Mouse (Mus musculus): ENCODE results near the gene Marc1. TPM values are rescaled to one million over a fixed set of nuclear protein-coding genes. Genes with fewer than 3 reads are reported as not detected.

The Marc1 gene
- polyA plus RNA-seq, 1 experiment from 2014 or later: 0.36 TPM

GRCm38 (mm10) chr1:184845111-184846071 is 34.3 kb upstream of the Marc1 start:
- peak; percentile 96 for ATAC-seq (ENCODE audit: low FRiP score)
- Histone ChIP-seq H3K9ac (replicated peaks) (peak overlapping the region; percentile 78), H3K27me3 (replicated peaks) (peaks cover 20% of the 10 kb centered on the region), H3K9me3 (replicated peaks) (no peaks in the 10 kb centered on the region), H3K36me3 (peaks cover 3% of the 10 kb centered on the region; the same call in 1 of the 2 replicates), H3K4me2 (peak overlapping the region; percentile 86), H3K27ac (replicated peaks) (peak overlapping the region; percentile 78), H3K4me3 (replicated peaks) (peak overlapping the region; percentile 86), H3K4me1 (peaks cover 24% of the 10 kb centered on the region)
- WGBS: under 1% methylated on average over 67 of the region's 67 CpGs

GRCm38 (mm10) chr1:184844326-184845066 is 33.4 kb upstream of the Marc1 start:
- peak overlapping the region; percentile 86 for H3K4me3 ChIP-seq (replicated peaks)
- peak overlapping the region; percentile 86 for H3K4me2 ChIP-seq
- peaks cover 13% of the 10 kb centered on the region for H3K27me3 ChIP-seq (replicated peaks)
- peak overlapping the region; percentile 78 for H3K9ac ChIP-seq (replicated peaks)
- peaks cover 24% of the 10 kb centered on the region for H3K4me1 ChIP-seq
- peak overlapping the region; percentile 78; the same call in 1 of the 2 replicates for H3K27ac ChIP-seq (replicated peaks)
- H3K36me3 ChIP-seq: peaks cover 6% of the 10 kb centered on the region; the same call in 1 of the 2 replicates
- WGBS: 18% methylated on average over 15 of the region's 15 CpGs
- ATAC-seq (ENCODE audit: low FRiP score): no peak
- H3K9me3 ChIP-seq (replicated peaks): no peaks in the 10 kb centered on the region

- H3K27me3 ChIP-seq (replicated peaks): no peaks in the 10 kb centered on the region
- 94% methylated on average over 4 of the region's 4 CpGs for WGBS
- no peaks in the 10 kb centered on the region for H3K9me3 ChIP-seq (replicated peaks)
- no peak overlapping the region for H3K4me3 ChIP-seq (replicated peaks)
- ATAC-seq (ENCODE audit: low FRiP score): no peak
- H3K9ac ChIP-seq (replicated peaks): no peak overlapping the region
- H3K4me2 ChIP-seq: no peak overlapping the region
- peaks cover 22% of the 10 kb centered on the region for H3K36me3 ChIP-seq
- no peaks in the 10 kb centered on the region; the same call in 1 of the 2 replicates for H3K4me1 ChIP-seq
- no peak overlapping the region for H3K27ac ChIP-seq (replicated peaks)
Observed at GRCm38 (mm10) chr1:184837649-184838048, 26.5 kb upstream of the Marc1 start.

- Histone ChIP-seq H3K9ac (replicated peaks) (no peak overlapping the region), H3K27ac (replicated peaks) (no peak overlapping the region), H3K27me3 (replicated peaks) (no peaks in the 10 kb centered on the region), H3K4me1 (no peaks in the 10 kb centered on the region), H3K36me3 (peaks cover 33% of the 10 kb centered on the region), H3K9me3 (replicated peaks) (no peaks in the 10 kb centered on the region), H3K4me3 (replicated peaks) (no peak overlapping the region), H3K4me2 (no peak overlapping the region)
- WGBS: 79% methylated on average over 5 of the region's 5 CpGs
- ATAC-seq (ENCODE audit: low FRiP score): no peak
Observed at GRCm38 (mm10) chr1:184836350-184836749, 25.2 kb upstream of the Marc1 start.

GRCm38 (mm10) chr1:184833499-184833898 is 22.4 kb upstream of the Marc1 start:
- Histone ChIP-seq H3K4me1 (no peaks in the 10 kb centered on the region), H3K4me2 (no peak overlapping the region), H3K4me3 (replicated peaks) (no peak overlapping the region), H3K9me3 (replicated peaks) (no peaks in the 10 kb centered on the region), H3K36me3 (peaks cover 39% of the 10 kb centered on the region), H3K9ac (replicated peaks) (no peak overlapping the region), H3K27ac (replicated peaks) (no peak overlapping the region), H3K27me3 (replicated peaks) (no peaks in the 10 kb centered on the region)
- 94% methylated on average over 7 of the region's 7 CpGs for WGBS
- no peak for ATAC-seq (ENCODE audit: low FRiP score)

GRCm38 (mm10) chr1:184832211-184832610 is 21.1 kb upstream of the Marc1 start:
- Histone ChIP-seq H3K27me3 (replicated peaks) (no peaks in the 10 kb centered on the region), H3K4me3 (replicated peaks) (no peak overlapping the region), H3K4me1 (0 out of 2 replicates have a peak, but pooled peaks cover 3% of the 10 kb centered on the region), H3K4me2 (no peak overlapping the region), H3K27ac (replicated peaks) (no peak overlapping the region), H3K9ac (replicated peaks) (no peak overlapping the region), H3K9me3 (replicated peaks) (no peaks in the 10 kb centered on the region), H3K36me3 (peaks cover 39% of the 10 kb centered on the region)
- 83% methylated on average over 10 of the region's 10 CpGs for WGBS
- no peak for ATAC-seq (ENCODE audit: low FRiP score)

GRCm38 (mm10) chr1:184829897-184830296 is 18.8 kb upstream of the Marc1 start:
- H3K27me3 ChIP-seq (replicated peaks): no peaks in the 10 kb centered on the region
- no peak overlapping the region for H3K4me3 ChIP-seq (replicated peaks)
- H3K4me2 ChIP-seq: no peak overlapping the region
- no peak for ATAC-seq (ENCODE audit: low FRiP score)
- 90% methylated on average over 8 of the region's 8 CpGs for WGBS
- no peak overlapping the region for H3K27ac ChIP-seq (replicated peaks)
- H3K9me3 ChIP-seq (replicated peaks): no peaks in the 10 kb centered on the region
- H3K4me1 ChIP-seq: peaks cover 13% of the 10 kb centered on the region
- H3K9ac ChIP-seq (replicated peaks): no peak overlapping the region
- H3K36me3 ChIP-seq: peaks cover 33% of the 10 kb centered on the region

GRCm38 (mm10) chr1:184827175-184827701 is 16.1 kb upstream of the Marc1 start:
- Histone ChIP-seq H3K9ac (replicated peaks) (no peak overlapping the region), H3K36me3 (peaks cover 19% of the 10 kb centered on the region), H3K9me3 (replicated peaks) (no peaks in the 10 kb centered on the region), H3K4me1 (peaks cover 31% of the 10 kb centered on the region), H3K27ac (replicated peaks) (no peak overlapping the region), H3K4me2 (peak overlapping the region; percentile 47), H3K27me3 (replicated peaks) (no peaks in the 10 kb centered on the region), H3K4me3 (replicated peaks) (peak overlapping the region; percentile 3; the same call in 1 of the 2 replicates)
- 24% methylated on average over 23 of the region's 23 CpGs for WGBS
- no peak for ATAC-seq (ENCODE audit: low FRiP score)

GRCm38 (mm10) chr1:184825093-184825492 is 14.0 kb upstream of the Marc1 start:
- Histone ChIP-seq H3K9me3 (replicated peaks) (no peaks in the 10 kb centered on the region), H3K9ac (replicated peaks) (no peak overlapping the region), H3K4me2 (peak overlapping the region; percentile 45), H3K4me3 (replicated peaks) (no peak overlapping the region), H3K4me1 (peaks cover 31% of the 10 kb centered on the region), H3K36me3 (peaks cover 8% of the 10 kb centered on the region), H3K27me3 (replicated peaks) (no peaks in the 10 kb centered on the region), H3K27ac (replicated peaks) (no peak overlapping the region)
- WGBS: 25% methylated on average over 11 of the region's 11 CpGs
- ATAC-seq (ENCODE audit: low FRiP score): peak; percentile 57; the same call in 1 of the 2 replicates

- Histone ChIP-seq H3K4me3 (replicated peaks) (0 out of 2 replicates have a peak overlapping the region, but pooled peaks have one; percentile 6), H3K27ac (replicated peaks) (no peak overlapping the region), H3K4me1 (peaks cover 31% of the 10 kb centered on the region), H3K9me3 (replicated peaks) (no peaks in the 10 kb centered on the region), H3K4me2 (peak overlapping the region; percentile 45), H3K27me3 (replicated peaks) (no peaks in the 10 kb centered on the region), H3K36me3 (peaks cover 10% of the 10 kb centered on the region; the same call in 1 of the 2 replicates), H3K9ac (replicated peaks) (no peak overlapping the region)
- WGBS: 5% methylated on average over 12 of the region's 12 CpGs
- peak; percentile 84; the same call in 1 of the 2 replicates for ATAC-seq (ENCODE audit: low FRiP score)
Observed at GRCm38 (mm10) chr1:184824439-184824851, 13.3 kb upstream of the Marc1 start.

- peak overlapping the region; percentile 24 for H3K4me3 ChIP-seq (replicated peaks)
- no peaks in the 10 kb centered on the region for H3K27me3 ChIP-seq (replicated peaks)
- no peak overlapping the region for H3K27ac ChIP-seq (replicated peaks)
- H3K36me3 ChIP-seq: peaks cover 20% of the 10 kb centered on the region
- no peak overlapping the region for H3K9ac ChIP-seq (replicated peaks)
- 13% methylated on average over 11 of the region's 11 CpGs for WGBS
- peaks cover 31% of the 10 kb centered on the region for H3K4me1 ChIP-seq
- peak; percentile 56 for ATAC-seq (ENCODE audit: low FRiP score)
- H3K4me2 ChIP-seq: peak overlapping the region; percentile 52
- no peaks in the 10 kb centered on the region for H3K9me3 ChIP-seq (replicated peaks)
Observed at GRCm38 (mm10) chr1:184822678-184823077, 11.6 kb upstream of the Marc1 start.

Data from neural tube, embryonic 15.5 days (tissue).